Mouse (Mus musculus) splenic B cell, adult 2 months (primary cell): ENCODE data around the gene Chfr.

Source experiments
- DNase-seq: peaks from one replicate; pipeline ENCODE4 v3.0.0-alpha.2; 2011; ENCODE audit warnings: low read depth, low spot score
- H3K27me3 ChIP-seq: 2 replicates; pipeline ENCODE4 v1.6.1; 2012; ENCODE audit warnings: mild to moderate bottlenecking, low read length, moderate library complexity, mixed read lengths; ENCODE audit not compliant: control insufficient read depth, poor library complexity, insufficient read depth, severe bottlenecking
- H3K36me3 ChIP-seq: 2 replicates; pipeline ENCODE4 v1.6.1; 2012; ENCODE audit warnings: mild to moderate bottlenecking, low read length, moderate library complexity, mixed read lengths; ENCODE audit not compliant: control insufficient read depth, poor library complexity, insufficient read depth, severe bottlenecking

Chfr gene

DNA sequence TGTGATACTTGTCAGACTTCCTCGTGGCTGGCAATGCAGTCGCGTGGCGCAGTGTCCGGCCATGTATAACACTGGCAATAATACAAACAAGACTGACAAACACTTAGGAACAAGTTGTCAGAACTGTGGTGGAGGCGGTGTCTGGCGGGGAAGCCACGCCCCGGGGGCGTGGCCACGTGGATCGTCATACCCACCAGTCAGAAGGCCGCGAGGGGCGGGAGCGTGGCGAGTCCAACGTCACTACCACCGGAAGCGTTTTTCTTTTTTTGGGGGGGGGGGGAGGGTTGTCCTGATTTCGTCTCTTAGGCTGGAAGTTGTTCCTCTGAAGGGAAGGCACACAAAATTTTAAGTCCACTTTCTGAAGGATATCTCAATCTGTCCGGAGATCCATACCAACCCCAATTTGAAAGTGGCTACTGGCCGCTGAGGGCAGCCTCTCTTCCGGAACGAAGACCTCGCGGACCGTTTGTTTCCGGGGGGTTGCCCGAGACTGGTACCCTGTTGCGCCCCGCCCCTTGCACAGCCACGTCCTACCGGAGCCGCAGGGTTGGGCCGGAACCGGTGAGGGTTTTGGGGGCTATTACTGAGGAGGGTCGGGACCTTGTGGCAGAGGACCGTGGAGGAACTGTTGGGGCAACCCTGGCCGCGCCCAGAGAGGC, 40.8 kb downstream of the Chfr start, which contains the start of gene Golga3:
Golga3 (plus strand) TSS at position 340 of the 659 bp plus-strand sequence.
- H3K27me3 ChIP-seq, result no peaks in the 10 kb centered on the region
- peak; percentile 97 for DNase-seq

GRCm38 (mm10) chr5:110177021-110177420, 41.4 kb downstream of the Chfr start:
- no peaks in the 10 kb centered on the region for H3K27me3 ChIP-seq
- DNase-seq, result no peak
- 0 out of 2 replicates have a peak, but pooled peaks cover 2% of the 10 kb centered on the region for H3K36me3 ChIP-seq

More for the DNA sequence above, 40.8 kb downstream of the Chfr start, which contains the start of gene Golga3:
- 0 out of 2 replicates have a peak, but pooled peaks cover 3% of the 10 kb centered on the region for H3K36me3 ChIP-seq

GRCm38 (mm10) chr5:110178628-110179027, 43.0 kb downstream of the Chfr start:
- no peak for DNase-seq
- no peaks in the 10 kb centered on the region for H3K36me3 ChIP-seq
- no peaks in the 10 kb centered on the region for H3K27me3 ChIP-seq

DNA sequence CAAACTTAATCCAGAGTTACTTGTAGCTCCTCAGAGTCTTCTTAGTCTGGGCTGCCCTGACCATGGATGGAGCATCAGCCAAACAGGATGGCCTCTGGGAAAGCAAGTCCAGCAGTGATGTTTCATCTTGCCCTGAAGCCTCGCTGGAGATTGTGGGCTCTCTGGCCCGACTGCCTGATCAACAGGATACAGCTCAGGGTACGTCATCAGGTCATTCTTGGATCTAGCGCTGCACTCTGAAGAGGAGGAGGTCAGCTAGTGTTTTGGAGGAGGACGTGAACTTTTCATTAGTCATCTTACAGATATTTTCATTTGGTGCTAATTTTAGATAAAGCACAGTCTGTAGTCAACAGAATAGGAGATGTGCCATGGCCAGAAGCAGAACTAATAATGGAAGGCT, 46.1 kb downstream of the Chfr start:
- Histone ChIP-seq H3K36me3 (peaks cover 9% of the 10 kb centered on the region; the same call in 1 of the 2 replicates), H3K27me3 (no peaks in the 10 kb centered on the region)
- DNase-seq, result no peak

DNA sequence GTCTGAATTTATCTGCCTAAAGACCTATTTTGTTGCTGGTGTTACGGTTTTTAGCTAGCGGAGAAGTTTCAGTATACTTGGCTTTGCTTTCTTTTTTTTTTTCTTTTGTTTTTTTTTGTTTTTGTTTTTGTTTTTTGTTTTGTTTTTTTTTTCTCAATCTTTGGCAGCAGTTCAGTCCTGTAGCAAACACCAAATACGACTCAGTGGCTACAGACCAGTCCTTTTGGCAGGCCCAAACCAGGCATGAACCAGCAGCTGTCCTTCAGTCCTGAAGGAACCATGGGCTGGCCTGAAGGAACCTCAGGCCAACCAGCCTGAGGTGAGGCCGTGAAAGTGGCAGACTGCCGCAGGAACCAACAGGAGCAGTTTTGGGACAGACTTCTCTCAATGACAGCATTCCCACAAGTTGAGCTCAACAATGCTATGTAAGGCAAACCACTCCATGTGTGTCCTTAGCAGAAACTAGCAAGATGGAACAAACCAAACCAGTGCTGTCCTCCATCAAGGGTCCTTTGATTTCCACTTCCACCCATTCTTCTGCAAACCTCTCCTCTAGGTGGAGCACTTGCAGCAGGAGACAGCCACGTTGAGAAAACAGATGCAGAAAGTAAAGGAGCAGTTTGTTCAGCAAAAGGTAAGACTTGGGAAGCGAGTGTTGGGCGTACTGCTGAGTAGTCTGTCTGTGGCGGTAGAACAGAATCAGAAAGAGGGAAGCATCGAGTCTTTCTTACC, 67.7 kb downstream of the Chfr start:
- H3K27me3 ChIP-seq, result no peaks in the 10 kb centered on the region
- peak; percentile 43 for DNase-seq
- H3K36me3 ChIP-seq, result no peaks in the 10 kb centered on the region; the same call in 1 of the 2 replicates

GRCm38 (mm10) chr5:110204777-110205176, 69.1 kb downstream of the Chfr start:
- Histone ChIP-seq H3K27me3 (no peaks in the 10 kb centered on the region), H3K36me3 (peaks cover 3% of the 10 kb centered on the region; the same call in 1 of the 2 replicates)
- DNase-seq, result peak; percentile 48

- Histone ChIP-seq H3K27me3 (no peaks in the 10 kb centered on the region), H3K36me3 (peaks cover 16% of the 10 kb centered on the region)
- no peak for DNase-seq
Observed at GRCm38 (mm10) chr5:110211312-110211711, 75.7 kb downstream of the Chfr start.

DNA sequence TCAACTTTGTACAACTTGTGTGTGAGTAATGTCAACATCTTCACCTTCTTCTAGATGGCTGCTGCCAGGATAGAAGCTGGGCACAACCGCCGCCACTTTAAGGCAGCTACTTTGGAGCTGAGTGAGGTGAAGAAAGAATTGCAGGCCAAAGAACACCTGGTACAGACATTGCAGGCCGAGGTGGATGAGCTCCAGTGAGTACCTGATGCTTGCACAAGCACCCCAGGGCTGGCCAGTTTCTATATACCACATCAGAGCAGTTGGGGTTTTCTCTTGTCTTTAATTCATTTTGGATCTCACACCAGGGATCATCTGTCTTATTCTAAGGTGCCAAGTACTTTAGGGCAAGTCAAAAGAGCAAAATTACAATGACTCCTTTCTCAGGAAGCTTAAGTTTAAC, 81.1 kb downstream of the Chfr start:
- DNase-seq, result no peak
- Histone ChIP-seq H3K36me3 (peaks cover 23% of the 10 kb centered on the region), H3K27me3 (no peaks in the 10 kb centered on the region)

DNA sequence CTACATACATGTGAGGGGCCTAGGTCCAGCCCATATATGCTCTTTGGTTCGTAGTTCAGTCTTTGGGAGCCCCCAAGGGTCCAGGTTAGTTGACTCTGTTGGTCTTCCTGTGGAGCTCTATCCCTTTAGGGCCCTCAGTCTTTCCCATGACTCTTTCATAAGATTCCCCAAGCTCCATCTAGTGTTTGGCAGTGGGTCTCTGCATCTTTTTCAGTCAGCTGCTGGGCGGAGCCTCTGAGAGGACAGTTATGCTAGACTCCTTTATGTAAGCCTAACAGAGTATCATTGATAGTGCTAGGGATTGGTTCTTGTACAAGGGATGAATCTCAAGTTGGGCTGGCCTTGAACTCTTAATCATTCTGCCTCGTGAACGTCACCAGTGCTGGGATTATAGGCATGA, 84.7 kb downstream of the Chfr start:
- no peak for DNase-seq

More for the DNA sequence above, 84.7 kb downstream of the Chfr start:
- peaks cover 24% of the 10 kb centered on the region; the same call in 1 of the 2 replicates for H3K36me3 ChIP-seq
- no peaks in the 10 kb centered on the region for H3K27me3 ChIP-seq
